Mouse (Mus musculus): ENCODE measurements around the gene Tmem259.

GRCm38 (mm10) chr10:79991099-79991498, 7.0 kb upstream of the Tmem259 start:
- no peak for TF ChIP-seq FLI1 (IDR thresholded peaks at IDR 0.05; ENCODE audit: low read length)
- no peak for TF ChIP-seq GATA1 (IDR thresholded peaks at IDR 0.05; ENCODE audit: borderline replicate concordance, low read length)

Measured in megakaryocyte, embryonic 14.5 days (primary cell).